Mouse (Mus musculus) heart, adult 18-20 months (tissue): ENCODE measurements around the gene Elmo1. TPM values are rescaled to one million over a fixed set of nuclear protein-coding genes. Genes with fewer than 3 reads are reported as not detected.

Experiments
- DNase-seq, 2 experiments: peaks; one replicate each; pipeline ENCODE4 v3.0.0; 2021 to 2022; ENCODE audit warnings: mixed read lengths in 1 of 2
- total RNA-seq, 2 experiments: library from RNA; stranded (reverse); gene quantifications; 2 replicates each; pipeline ENCODE4 v1.2.3; 2021

Gene Elmo1
- total RNA-seq, 2 experiments from 2014 or later: 7.6 to 9.1 TPM

DNA sequence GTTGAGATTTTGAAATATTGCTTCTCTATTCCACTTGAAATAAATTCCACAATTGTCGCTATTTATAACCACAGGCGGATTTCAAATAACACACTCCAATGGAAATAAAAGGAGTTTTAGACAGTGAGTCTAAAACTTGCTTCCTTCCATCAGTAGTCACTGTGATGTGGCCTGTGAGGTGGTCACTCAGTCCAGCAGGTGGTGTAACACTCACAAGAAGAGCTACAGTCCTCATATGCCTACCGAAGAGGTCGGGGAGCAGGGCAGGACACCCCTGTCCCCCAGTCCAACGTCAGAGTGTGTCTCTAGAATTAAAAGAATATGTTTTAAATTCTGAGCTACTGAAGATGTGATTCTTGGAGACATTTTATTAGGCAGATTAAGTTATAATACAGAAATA lies 229.8 kb downstream of the Elmo1 start:
- no peak for DNase-seq

DNA sequence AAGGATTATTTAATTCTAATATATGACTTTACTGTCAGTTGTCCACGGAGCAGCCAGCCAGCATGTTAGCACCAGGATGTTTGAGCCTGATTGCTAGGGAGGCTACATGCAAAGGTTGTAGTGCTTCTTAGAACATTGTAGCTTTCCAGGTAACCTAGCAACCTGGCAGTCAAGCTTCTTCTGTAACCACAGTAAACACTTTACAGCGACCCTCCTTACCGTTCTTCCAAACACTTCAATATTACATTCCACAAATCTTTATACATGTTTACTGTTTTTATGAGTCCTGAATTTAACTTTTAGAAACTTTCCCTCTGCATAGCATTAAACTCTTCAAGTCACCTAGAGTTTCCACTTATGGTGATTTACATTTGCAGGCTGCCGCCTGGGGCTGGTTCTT lies 233.1 kb downstream of the Elmo1 start:
- DNase-seq: no peak

- no peak for DNase-seq
These were observed 236.7 kb downstream of the Elmo1 start for GRCm38 (mm10) chr13:20327064-20327463.

DNA sequence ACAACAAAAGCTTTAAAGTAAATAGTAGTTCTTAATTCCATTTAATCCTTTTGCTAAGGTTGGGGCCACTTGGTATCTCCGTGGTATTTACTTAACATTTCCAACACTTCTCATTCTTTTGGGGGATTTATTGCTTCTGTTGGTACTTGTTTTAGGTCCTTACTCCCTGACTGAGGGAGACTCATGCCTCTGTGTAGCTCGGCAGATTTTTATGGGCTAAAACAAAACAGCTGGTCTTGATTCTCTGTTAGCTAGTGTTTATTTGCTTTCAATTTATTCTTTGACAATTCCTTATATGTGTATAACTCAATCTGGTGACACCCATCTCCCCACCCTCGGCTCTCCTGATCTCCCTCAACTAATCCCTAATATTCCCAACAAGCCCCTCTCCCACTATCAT lies 237.6 kb downstream of the Elmo1 start:
- DNase-seq: no peak

- DNase-seq: no peak
These were observed 238.3 kb downstream of the Elmo1 start for GRCm38 (mm10) chr13:20328672-20329071.

GRCm38 (mm10) chr13:20330954-20331353 lies 240.6 kb downstream of the Elmo1 start:
- no peak for DNase-seq

GRCm38 (mm10) chr13:20335051-20335888 lies 244.9 kb downstream of the Elmo1 start:
- DNase-seq: no peak

DNA sequence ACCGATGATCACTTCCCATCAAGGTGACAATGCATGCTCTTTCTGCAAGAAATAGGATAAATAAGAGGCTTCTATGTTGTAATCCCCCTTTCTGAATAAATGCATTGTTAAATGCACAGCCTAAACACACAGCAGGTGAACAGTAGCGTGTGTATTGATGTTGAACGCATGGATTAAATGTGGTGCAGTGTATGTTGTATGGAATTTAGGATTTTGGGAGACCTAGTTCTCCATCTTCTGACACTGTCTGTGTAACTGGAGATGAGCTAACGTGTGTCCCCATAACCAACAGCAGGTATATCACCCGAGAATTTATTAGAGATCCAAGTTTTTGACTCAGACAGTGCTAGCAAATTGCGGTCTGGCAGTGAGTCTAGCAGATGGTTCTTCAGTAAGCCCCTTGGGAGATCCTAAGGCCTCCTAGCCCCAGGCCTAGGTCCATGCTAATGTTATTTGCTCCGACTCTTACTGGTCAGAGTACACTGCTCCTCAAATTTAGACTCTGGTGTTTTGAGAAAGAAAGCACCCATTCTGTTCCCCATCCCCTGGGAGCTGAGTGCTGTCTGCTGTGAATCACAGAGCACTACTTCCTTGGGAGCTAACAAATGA lies 245.6 kb downstream of the Elmo1 start:
- no peak for DNase-seq

GRCm38 (mm10) chr13:20342881-20343280 lies 252.5 kb downstream of the Elmo1 start:
- DNase-seq: no peak

DNA sequence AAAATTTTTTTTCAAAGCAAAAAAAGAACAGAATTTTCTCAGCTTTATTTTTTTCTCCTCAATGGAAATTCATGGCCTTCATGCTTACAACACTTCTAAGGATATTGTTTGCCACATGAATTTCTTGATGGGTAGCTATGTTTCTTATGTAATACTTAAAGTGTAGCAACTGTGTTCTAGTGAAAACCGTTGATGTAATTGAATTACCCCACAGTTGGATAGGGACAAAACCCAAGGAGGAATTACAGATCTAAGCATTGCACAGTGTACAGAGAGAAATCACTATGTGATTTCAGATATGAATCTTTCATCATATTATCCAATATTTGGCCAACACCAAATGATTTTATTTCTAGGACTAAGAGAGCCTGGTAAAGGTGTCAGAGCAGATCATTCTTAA lies 259.4 kb downstream of the Elmo1 start:
- DNase-seq: no peak

- no peak for DNase-seq
These were observed 262.2 kb downstream of the Elmo1 start for GRCm38 (mm10) chr13:20352631-20353030.

- DNase-seq: no peak
These were observed 263.6 kb downstream of the Elmo1 start for GRCm38 (mm10) chr13:20353862-20354603.

DNA sequence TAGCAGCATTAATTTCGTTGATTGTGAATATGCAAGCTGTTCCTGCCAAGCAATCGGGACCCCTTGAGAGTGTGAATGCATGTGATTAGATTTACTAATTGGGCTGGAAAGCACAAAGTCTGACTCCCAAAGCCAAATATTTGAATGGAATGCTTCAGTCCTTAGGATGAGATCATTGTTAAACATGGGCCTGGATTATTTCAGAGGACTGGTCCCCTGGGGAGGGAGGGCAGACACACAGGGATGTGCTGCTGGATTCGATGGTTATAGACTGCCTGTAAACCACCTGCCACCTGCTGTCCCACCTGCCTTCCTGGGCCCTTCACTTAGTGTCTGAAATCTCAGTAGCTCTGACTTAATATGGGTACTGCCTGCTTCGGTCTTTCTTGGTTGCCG lies 264.2 kb downstream of the Elmo1 start:
- peak in 1 of 2 experiments; percentile 26 for DNase-seq

- peak in 1 of 2 experiments; percentile 27 for DNase-seq
These were observed 272.1 kb downstream of the Elmo1 start for GRCm38 (mm10) chr13:20362541-20362940.

DNA sequence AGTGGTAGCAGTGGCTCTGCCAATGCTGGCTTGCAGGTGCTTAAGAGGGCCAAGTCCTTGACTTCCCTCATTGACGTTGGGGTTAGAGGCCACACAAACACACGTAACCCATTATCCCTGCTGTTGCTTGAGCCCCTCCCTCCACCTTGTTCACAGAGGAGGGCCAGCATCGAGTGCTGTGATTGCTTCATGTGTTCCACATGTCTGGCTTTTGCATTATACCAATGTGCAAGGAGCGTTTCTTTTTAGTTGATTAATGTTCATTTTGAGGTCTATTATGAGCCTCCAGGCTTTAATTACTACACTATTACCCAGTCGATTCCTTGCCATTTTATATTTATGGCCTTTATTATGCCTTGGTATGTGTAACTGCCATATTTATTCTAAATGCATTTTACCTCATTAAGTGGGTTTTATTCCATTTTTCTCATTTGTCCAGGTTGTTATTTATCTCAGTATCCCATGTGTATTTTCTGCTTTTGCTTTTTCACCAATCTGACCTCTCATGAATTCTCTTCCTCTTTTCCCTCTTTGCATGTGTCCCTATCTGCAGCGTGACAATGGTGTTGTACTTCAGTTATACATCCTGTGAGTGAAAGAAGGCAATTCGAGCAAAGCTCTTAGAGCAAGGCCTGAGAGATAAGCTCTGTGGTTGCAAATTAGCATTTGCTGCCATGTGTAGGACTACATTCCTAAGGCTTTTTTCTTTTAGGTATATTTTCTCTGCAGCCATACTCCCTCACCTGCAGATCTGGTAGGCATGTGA lies 275.6 kb downstream of the Elmo1 start:
- no peak for DNase-seq

- no peak for DNase-seq
These were observed 279.8 kb downstream of the Elmo1 start for GRCm38 (mm10) chr13:20370036-20370802.

DNA sequence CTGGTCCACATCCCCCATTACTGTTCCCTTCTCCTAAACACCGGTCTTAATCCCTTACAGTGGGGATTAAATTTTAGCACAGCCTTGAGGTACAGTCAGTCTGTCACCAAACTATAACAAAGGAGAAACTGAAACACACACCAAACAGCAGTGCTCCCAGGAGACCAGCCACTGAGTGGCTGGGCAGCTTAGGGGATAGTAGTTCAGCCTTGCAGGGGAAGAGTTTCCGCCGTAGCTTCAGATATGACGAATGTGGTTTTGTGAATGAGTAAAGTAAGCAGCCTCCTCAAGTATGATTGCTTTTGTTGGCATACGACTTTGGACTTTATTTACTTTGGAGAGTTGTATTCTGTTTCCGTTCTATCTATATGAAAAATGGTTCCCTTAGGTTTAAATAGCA lies 281.1 kb downstream of the Elmo1 start:
- no peak for DNase-seq

DNA sequence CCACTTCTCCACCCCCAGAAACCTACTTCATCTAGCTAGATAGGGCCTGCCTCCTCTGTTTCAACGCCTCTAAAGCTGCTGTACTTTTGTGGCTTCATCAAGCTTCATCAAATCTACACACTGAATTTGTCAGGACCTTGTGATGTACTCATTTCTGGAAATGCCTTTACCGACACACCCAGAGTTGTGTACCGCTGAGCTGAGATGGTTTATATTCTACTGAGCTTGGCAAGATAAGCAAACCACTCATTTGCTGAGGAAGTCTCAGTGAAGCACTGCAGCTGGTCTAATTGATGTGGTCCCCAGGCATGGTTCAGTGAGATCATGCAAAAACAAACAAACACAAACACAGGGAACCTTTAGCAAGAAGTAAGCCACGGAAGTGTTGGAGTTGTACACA lies 281.9 kb downstream of the Elmo1 start:
- no peak for DNase-seq

- no peak for DNase-seq
These were observed 288.5 kb downstream of the Elmo1 start for GRCm38 (mm10) chr13:20378869-20379268.

- DNase-seq: peak in 1 of 2 experiments; percentile 37
These were observed 293.5 kb downstream of the Elmo1 start for GRCm38 (mm10) chr13:20383875-20384274.

DNA sequence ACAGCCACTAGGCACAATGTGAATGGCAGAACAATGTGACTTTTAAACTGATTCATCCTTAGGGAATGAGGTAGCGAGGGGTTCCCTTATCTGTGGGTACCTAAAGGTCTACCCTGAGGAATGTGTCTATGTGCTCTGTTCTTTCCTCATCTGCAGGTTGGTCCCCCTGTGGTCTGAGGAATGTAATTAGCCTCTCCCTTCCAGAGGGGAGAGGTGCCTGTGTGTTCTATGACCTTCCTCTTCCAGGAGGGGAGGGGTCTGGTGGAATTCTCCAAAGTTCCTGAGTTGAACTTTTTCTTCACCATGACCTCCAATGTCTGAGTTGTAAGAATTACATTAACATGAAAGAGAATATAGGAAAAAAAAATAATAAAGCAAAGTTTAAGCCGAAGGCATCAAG lies 294.4 kb downstream of the Elmo1 start:
- DNase-seq: no peak

- no peak for DNase-seq
These were observed 295.0 kb downstream of the Elmo1 start for GRCm38 (mm10) chr13:20385423-20385822.
